Mouse (Mus musculus) right cerebral cortex, postnatal 36 days (tissue): ENCODE results near the gene Nxf7.
A peak's percentile ranks its signal among the peaks of the same experiment; 100 is the strongest.
"Not testable (repeated sequence)": the region's sequence is repeated elsewhere in the genome, so short reads cannot be mapped to it uniquely, and the experiment has no call there.

Source experiments
- DNase-seq, 2 experiments: peaks; one replicate each; pipeline ENCODE4 v3.0.0; 2022; ENCODE audit warnings: low spot score in 2 of 2, mixed read lengths in 1 of 2

Nxf7 gene

GRCm38 (mm10) chrX:135598677-135599076 lies at the start of gene Nxf7:
Gene Nxf7 (minus strand): TSS chrX:135598777.
- no peak for DNase-seq

- DNase-seq, result no peak
These were observed 29.0 kb upstream of the Nxf7 start, which contains the start of gene Prame for GRCm38 (mm10) chrX:135627605-135628004. Gene Prame (minus strand): TSS chrX:135627705.

GRCm38 (mm10) chrX:135601298-135602029 lies 2.9 kb upstream of the Nxf7 start:
- peak in 1 of 2 experiments; percentile 56 for DNase-seq

GRCm38 (mm10) chrX:135598096-135598495 lies 481 bp downstream of the Nxf7 start:
- peak; percentile 40 to 69 for DNase-seq

- DNase-seq, result no peak
These were observed 22.2 kb downstream of the Nxf7 start for GRCm38 (mm10) chrX:135576412-135576811.

- not testable (repeated sequence) for DNase-seq
These were observed 23.5 kb downstream of the Nxf7 start for GRCm38 (mm10) chrX:135574958-135575628.

DNA sequence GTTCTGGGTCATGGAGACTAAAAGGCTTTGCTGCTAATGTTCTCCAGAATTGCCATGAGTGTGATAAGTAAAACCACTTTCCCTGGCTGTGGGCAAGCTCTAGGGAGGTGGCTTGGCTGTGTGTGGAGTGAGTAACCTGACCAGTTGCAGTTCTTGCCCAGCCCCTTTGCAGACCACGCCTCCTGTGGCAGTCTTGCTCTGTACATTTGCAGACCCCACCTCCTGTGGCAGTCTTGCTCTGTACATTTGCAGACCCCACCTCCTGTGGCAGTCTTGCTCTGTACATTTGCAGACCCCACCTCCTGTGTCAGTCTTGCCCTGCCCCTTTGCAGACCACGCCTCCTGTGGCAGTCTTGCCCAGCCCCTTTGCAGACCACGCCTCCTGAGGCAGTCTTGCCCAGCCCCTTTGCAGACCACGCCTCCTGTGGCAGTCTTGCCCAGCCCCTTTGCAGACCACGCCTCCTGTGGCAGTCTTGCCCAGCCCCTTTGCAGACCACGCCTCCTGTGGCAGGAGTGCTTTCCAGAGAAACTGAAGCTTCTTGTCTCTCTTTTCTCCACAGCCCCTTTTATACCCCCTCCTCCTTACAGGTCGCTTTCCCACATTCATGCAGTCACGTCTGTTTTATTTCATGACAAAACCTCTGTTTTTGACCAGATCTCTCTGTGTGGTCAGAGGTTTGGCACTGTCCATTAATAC lies 24.2 kb downstream of the Nxf7 start:
- not testable (repeated sequence) for DNase-seq

DNA sequence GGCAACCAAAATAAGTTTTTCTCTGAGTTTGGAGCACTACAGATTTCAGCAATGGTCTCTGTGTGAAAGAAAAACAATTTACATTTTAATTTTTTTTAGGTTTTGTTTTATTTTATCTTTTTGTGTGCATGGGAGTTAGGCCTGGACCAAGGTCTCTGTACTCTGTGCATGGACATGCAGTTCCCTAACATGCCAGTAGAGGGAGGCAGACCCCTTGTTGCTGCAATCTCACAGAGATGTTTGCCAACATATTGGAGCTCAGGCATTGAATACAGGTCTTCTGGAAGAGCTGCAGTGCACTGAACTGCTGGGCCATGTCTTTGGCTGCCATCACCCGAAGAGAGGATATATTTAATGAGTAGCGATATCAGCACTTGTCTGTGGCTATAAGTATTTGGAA lies 29.1 kb downstream of the Nxf7 start:
- DNase-seq, result peak; percentile 8 to 19

DNA sequence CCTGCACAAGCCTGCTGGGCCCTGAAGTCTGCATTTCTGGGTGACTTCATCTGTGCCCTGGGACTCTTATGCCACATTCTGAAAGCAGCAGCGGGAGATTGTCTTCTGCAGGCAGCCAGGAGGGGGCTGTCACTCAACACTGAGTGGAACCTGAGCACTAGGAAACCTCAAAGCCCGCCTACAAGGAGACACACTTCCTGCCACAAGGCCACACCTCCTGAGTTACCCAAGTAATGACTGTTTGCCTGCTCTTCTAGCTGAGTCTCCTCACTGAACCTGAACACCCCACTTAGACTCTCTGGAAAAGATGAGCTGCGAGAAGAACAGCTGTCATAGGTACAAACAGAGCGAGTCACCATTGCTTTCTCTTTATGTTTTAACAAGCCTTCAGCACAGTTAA lies 33.6 kb downstream of the Nxf7 start:
- DNase-seq, result not testable (repeated sequence)

DNA sequence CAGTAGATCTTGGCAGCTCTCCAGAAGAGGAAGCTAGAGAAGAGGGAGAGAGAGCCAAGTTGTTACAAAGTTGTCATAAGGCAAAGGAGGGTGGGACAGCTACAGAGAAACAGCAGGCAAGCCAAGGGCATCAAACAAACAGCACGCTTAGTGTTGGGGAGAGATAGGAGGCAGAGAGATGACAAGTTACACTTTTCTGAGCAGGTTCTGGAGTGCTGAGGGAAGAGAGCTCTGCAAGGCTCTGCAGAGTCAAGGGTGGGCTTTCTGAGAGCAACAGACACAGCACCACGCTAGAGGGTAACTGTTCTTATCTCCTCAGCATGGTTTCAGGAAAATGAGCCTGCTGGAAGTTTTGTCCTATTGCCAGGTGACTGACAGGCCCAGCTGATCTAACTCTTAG lies 35.7 kb downstream of the Nxf7 start:
- DNase-seq, result no peak

- DNase-seq, result not testable (repeated sequence)
These were observed 36.9 kb downstream of the Nxf7 start for GRCm38 (mm10) chrX:135561693-135562092.

DNA sequence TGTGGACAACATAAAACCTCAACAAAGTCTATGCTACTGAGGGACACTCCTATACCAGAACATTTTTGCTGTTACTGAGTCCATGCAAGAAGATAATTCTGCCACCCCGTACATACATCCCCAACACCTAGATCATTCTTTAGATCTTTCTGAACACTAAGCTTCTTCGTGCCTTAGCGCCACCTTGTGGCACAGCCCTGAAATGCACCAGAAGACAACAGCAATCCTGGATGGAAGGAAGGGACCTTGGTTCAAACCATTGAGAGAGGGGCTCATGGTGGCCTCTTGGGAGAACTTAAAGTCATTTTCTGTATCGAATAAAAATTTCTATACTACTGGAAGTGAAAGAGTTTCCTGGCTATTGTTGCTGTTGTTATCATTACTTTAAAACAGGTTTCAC lies 37.6 kb downstream of the Nxf7 start:
- peak in 1 of 2 experiments; percentile 13 for DNase-seq

DNA sequence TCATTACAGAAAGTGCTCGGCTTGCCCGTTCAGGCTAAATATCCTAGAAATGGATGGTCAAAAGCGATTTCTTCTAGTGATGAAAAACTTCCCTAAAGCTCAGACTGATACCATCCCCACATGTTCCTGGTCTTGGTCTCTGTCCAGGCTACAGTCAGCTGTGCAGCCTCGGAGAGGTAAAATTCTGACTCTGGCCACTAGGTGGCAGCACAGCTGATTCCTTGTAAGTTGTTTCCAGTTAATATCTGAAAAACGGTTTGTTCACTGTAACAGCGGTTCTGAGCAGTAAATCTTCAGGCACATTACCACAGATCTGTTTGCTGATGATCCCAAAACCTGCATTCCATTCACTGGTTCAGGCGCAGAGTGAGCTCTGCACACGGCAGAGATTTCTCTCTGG lies 38.9 kb downstream of the Nxf7 start:
- DNase-seq, result peak in 1 of 2 experiments; percentile 7
